Mouse (Mus musculus): ENCODE measurements around the gene Map2k6. TPM values are rescaled to one million over a fixed set of nuclear protein-coding genes. Genes with fewer than 3 reads are reported as not detected.
A peak's percentile ranks its signal among the peaks of the same experiment; 100 is the strongest.

Map2k6 gene
- polyA plus RNA-seq, 1 experiment = 10.7 TPM

GRCm38 (mm10) chr11:110538206-110538605, 139.3 kb downstream of the Map2k6 start:
- no peak for DNase-seq (ENCODE audit: extremely low spot score in 1 of 2, low spot score in 1 of 2)

GRCm38 (mm10) chr11:110541933-110542332, 143.0 kb downstream of the Map2k6 start:
- DNase-seq (ENCODE audit: extremely low spot score in 1 of 2, low spot score in 1 of 2) = no peak

GRCm38 (mm10) chr11:110544419-110545210, 145.7 kb downstream of the Map2k6 start:
- no peak for DNase-seq (ENCODE audit: extremely low spot score in 1 of 2, low spot score in 1 of 2)

GRCm38 (mm10) chr11:110545416-110545815, 146.5 kb downstream of the Map2k6 start:
- no peak for DNase-seq (ENCODE audit: extremely low spot score in 1 of 2, low spot score in 1 of 2)

- DNase-seq (ENCODE audit: extremely low spot score in 1 of 2, low spot score in 1 of 2) = no peak
These were observed 152.6 kb downstream of the Map2k6 start for GRCm38 (mm10) chr11:110551471-110551967.

GRCm38 (mm10) chr11:110562320-110563081, 163.6 kb downstream of the Map2k6 start:
- no peak for DNase-seq (ENCODE audit: extremely low spot score in 1 of 2, low spot score in 1 of 2)

GRCm38 (mm10) chr11:110563272-110563671, 164.3 kb downstream of the Map2k6 start:
- DNase-seq (ENCODE audit: extremely low spot score in 1 of 2, low spot score in 1 of 2) = no peak

- no peak for DNase-seq (ENCODE audit: extremely low spot score in 1 of 2, low spot score in 1 of 2)
These were observed 164.9 kb downstream of the Map2k6 start for GRCm38 (mm10) chr11:110563801-110564200.

GRCm38 (mm10) chr11:110566307-110566706, 167.4 kb downstream of the Map2k6 start:
- no peak for DNase-seq (ENCODE audit: extremely low spot score in 1 of 2, low spot score in 1 of 2)

GRCm38 (mm10) chr11:110572548-110572947, 173.6 kb downstream of the Map2k6 start:
- DNase-seq (ENCODE audit: extremely low spot score in 1 of 2, low spot score in 1 of 2) = peak; percentile 18 to 81

Other genes with a start within 250 kb of the Map2k6 start
- gene Abca9, start 230.9 kb upstream of the Map2k6 start, polyA plus RNA-seq (2012; rRNA removed) = 2.5 and 3.4 TPM in 2 replicates
- 0.86 and 0.90 TPM in 2 replicates for gene Abca6, start 147.3 kb upstream of the Map2k6 start, polyA plus RNA-seq (2012; rRNA removed)
- 11.0 and 12.5 TPM in 2 replicates for gene Abca5, start 61.4 kb upstream of the Map2k6 start, polyA plus RNA-seq (2012; rRNA removed)